Mouse (Mus musculus) v-Abl transformed pro-B cells (cell line): ENCODE measurements around the gene Retreg3.
"Not testable (repeated sequence)": the region's sequence is repeated elsewhere in the genome, so short reads cannot be mapped to it uniquely, and the experiment has no call there.

Experiments
- in situ Hi-C, 2 experiments: fragments of 400-800 bp; cut with MboI; formaldehyde crosslinking; loops; one replicate each; pipeline ENCODE4 v1.15.1; 2025; ENCODE audit not compliant: unreplicated experiment in 2 of 2

Gene Retreg3

GRCm38 (mm10) chr11:101149178-101150105, 29.7 kb upstream of the Retreg3 start:
- in situ Hi-C loops, result no loop called here

- in situ Hi-C loops, result no loop called here
These were observed 29.1 kb upstream of the Retreg3 start for GRCm38 (mm10) chr11:101148751-101149150.

GRCm38 (mm10) chr11:101146377-101146776, 26.7 kb upstream of the Retreg3 start:
- in situ Hi-C loops, result no loop called here

GRCm38 (mm10) chr11:101143338-101144225, 23.9 kb upstream of the Retreg3 start:
- in situ Hi-C loops, result no loop called here

- in situ Hi-C loops, result no loop called here
These were observed 22.7 kb upstream of the Retreg3 start for GRCm38 (mm10) chr11:101142215-101142967.

GRCm38 (mm10) chr11:101141088-101141487, 21.4 kb upstream of the Retreg3 start:
- in situ Hi-C loops, result no loop called here

GRCm38 (mm10) chr11:101140164-101140819, 20.6 kb upstream of the Retreg3 start:
- in situ Hi-C loops, result no loop called here

GRCm38 (mm10) chr11:101138536-101139181, 19.0 kb upstream of the Retreg3 start:
- in situ Hi-C loops, result no loop called here

GRCm38 (mm10) chr11:101137000-101137399, 17.3 kb upstream of the Retreg3 start:
- in situ Hi-C loops, result no loop called here

GRCm38 (mm10) chr11:101134217-101134865, 14.6 kb upstream of the Retreg3 start:
- in situ Hi-C loops, result loop anchor here (5.0 kb wide), 1 partner anchor 38 kb away; the partner anchor contains the start of genes Cntnap1 (in 2 of the 2) and Plekhh3 (in 2 of the 2)

GRCm38 (mm10) chr11:101133037-101133436, 13.3 kb upstream of the Retreg3 start:
- in situ Hi-C loops, result loop anchor here (5.0 kb wide), 1 partner anchor 39 kb away; the partner anchor contains the start of genes Cntnap1 (in 2 of the 2) and Plekhh3 (in 2 of the 2)

GRCm38 (mm10) chr11:101131701-101132100, 12.0 kb upstream of the Retreg3 start:
- in situ Hi-C loops, result loop anchor here (5.0 kb wide), 1 partner anchor 41 kb away; the partner anchor contains the start of genes Cntnap1 (in 2 of the 2) and Plekhh3 (in 2 of the 2)

- in situ Hi-C loops, result loop anchor here (5.0 kb wide), 1 partner anchor 41 kb away; the partner anchor contains the start of genes Cntnap1 (in 2 of the 2) and Plekhh3 (in 2 of the 2)
These were observed 11.5 kb upstream of the Retreg3 start for GRCm38 (mm10) chr11:101131187-101131586.

GRCm38 (mm10) chr11:101130056-101130756, 10.5 kb upstream of the Retreg3 start:
- in situ Hi-C loops, result loop anchor here (5.0 kb wide), 1 partner anchor 42 kb away; the partner anchor contains the start of genes Cntnap1 (in 2 of the 2) and Plekhh3 (in 2 of the 2)

- in situ Hi-C loops, result no loop called here
These were observed 9.4 kb upstream of the Retreg3 start for GRCm38 (mm10) chr11:101128996-101129577.

- in situ Hi-C loops, result no loop called here
These were observed 7.4 kb upstream of the Retreg3 start for GRCm38 (mm10) chr11:101127075-101127474.

- in situ Hi-C loops, result not testable (repeated sequence)
These were observed 5.3 kb upstream of the Retreg3 start for GRCm38 (mm10) chr11:101125008-101125407.
